Mouse (Mus musculus): Measurements from ENCODE around the gene Spef1. TPM values are rescaled to one million over a fixed set of nuclear protein-coding genes. Genes with fewer than 3 reads are reported as not detected.

The Spef1 gene
- polyA plus RNA-seq, 1 experiment from 2014 or later, result 1.5 TPM

- Histone ChIP-seq H3K4me1 (peaks cover 66% of the 10 kb centered on the region), H3K36me3 (no peaks in the 10 kb centered on the region; the same call in 1 of the 2 replicates), H3K27me3 (ENCODE audit: insufficient read depth, poor library complexity, severe bottlenecking) (no peaks in the 10 kb centered on the region), H3K4me3 (no peak overlapping the region), H3K27ac (no peak overlapping the region), H3K9me3 (no peaks in the 10 kb centered on the region)
- WGBS, result 88% methylated on average over 2 of the region's 2 CpGs
- no peak for DNase-seq (ENCODE audit: low spot score)
Observed at GRCm38 (mm10) chr2:131130849-131131248, 56.2 kb downstream of the Spef1 start.

DNA sequence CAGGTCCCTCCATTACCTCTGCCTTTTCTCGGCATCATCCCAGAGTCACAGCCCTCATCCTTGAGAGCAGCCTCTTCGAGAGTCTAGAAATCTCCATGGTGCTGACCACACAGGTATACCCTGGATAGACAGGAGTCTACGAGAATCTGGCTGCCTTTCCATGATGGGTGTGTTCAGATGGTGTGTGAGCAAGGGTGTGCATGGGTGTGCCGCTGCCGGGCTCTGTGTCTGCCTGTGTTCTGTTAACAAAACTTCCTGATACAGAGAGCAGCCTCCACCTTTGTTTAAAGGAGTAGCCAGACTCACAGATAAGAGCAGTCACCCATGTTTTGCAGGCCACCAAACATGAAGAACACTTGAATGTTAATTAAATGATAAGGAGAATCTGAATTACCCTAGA lies 57.2 kb downstream of the Spef1 start:
- Histone ChIP-seq H3K4me3 (no peak overlapping the region), H3K9me3 (no peaks in the 10 kb centered on the region), H3K4me1 (peaks cover 58% of the 10 kb centered on the region), H3K27ac (peak overlapping the region; percentile 62; the same call in 1 of the 2 replicates), H3K27me3 (ENCODE audit: insufficient read depth, poor library complexity, severe bottlenecking) (0 out of 2 replicates have a peak, but pooled peaks cover 7% of the 10 kb centered on the region), H3K36me3 (no peaks in the 10 kb centered on the region; the same call in 1 of the 2 replicates)
- DNase-seq (ENCODE audit: low spot score), result peak; percentile 83
- 67% methylated on average over 5 of the region's 5 CpGs for WGBS

GRCm38 (mm10) chr2:131128636-131129157 lies 58.4 kb downstream of the Spef1 start:
- H3K9me3 ChIP-seq, result no peaks in the 10 kb centered on the region
- peak overlapping the region; percentile 62; the same call in 1 of the 2 replicates for H3K4me3 ChIP-seq

DNA sequence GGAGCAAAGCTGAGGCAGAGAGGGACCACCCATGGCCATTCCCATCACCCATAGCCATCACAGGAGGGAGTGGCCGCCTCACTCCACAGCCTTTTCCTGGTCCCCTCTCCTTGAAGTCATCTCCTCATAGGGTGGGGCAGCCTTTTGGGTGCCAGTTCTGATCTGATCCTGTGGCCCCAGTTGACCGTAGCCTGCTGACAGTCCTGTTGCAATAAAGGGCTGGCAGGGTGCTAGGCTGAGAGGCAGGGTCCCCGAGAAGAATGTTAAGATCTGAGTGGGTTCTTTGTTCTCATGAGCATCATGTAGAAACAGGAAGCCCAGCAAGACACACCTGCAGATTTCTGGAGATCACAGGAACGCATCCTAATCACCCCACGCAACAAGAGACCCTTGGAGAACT lies 58.9 kb downstream of the Spef1 start:
- Histone ChIP-seq H3K36me3 (no peaks in the 10 kb centered on the region), H3K4me3 (peak overlapping the region; percentile 62), H3K9me3 (no peaks in the 10 kb centered on the region), H3K27ac (peak overlapping the region; percentile 89; the same call in 1 of the 2 replicates), H3K4me1 (peaks cover 52% of the 10 kb centered on the region), H3K27me3 (ENCODE audit: insufficient read depth, poor library complexity, severe bottlenecking) (0 out of 2 replicates have a peak, but pooled peaks cover 13% of the 10 kb centered on the region)
- peak; percentile 67 for DNase-seq (ENCODE audit: low spot score)
- 84% methylated on average over 5 of the region's 5 CpGs for WGBS

More at GRCm38 (mm10) chr2:131128636-131129157, 58.4 kb downstream of the Spef1 start:
- H3K4me1 ChIP-seq, result peaks cover 53% of the 10 kb centered on the region
- no peaks in the 10 kb centered on the region for H3K36me3 ChIP-seq
- DNase-seq (ENCODE audit: low spot score), result peak; percentile 54
- 0 out of 2 replicates have a peak, but pooled peaks cover 13% of the 10 kb centered on the region for H3K27me3 ChIP-seq (ENCODE audit: insufficient read depth, poor library complexity, severe bottlenecking)
- WGBS, result 69% methylated on average over 3 of the region's 3 CpGs
- H3K27ac ChIP-seq, result 0 out of 2 replicates have a peak overlapping the region, but pooled peaks have one; percentile 7

- WGBS, result 0% methylated on average over 28 of the region's 28 CpGs
- DNase-seq (ENCODE audit: low spot score), result peak; percentile 93
- Histone ChIP-seq H3K4me1 (peaks cover 51% of the 10 kb centered on the region), H3K4me3 (peak within 1 kb of the TSS; percentile 62), H3K27ac (peak within 1 kb of the TSS; percentile 89), H3K27me3 (ENCODE audit: insufficient read depth, poor library complexity, severe bottlenecking) (0 out of 2 replicates have a peak, but pooled peaks cover 13% of the 10 kb centered on the region), H3K36me3 (no peaks in the 10 kb centered on the region), H3K9me3 (no peaks in the 10 kb centered on the region)
Observed at GRCm38 (mm10) chr2:131127161-131127730, 59.8 kb downstream of the Spef1 start, which contains the start of gene Hspa12b. Gene Hspa12b (plus strand): TSS chr2:131127280.

- Histone ChIP-seq H3K27ac (peak overlapping the region; percentile 89), H3K4me3 (peak overlapping the region; percentile 62), H3K4me1 (peaks cover 43% of the 10 kb centered on the region), H3K36me3 (no peaks in the 10 kb centered on the region), H3K9me3 (no peaks in the 10 kb centered on the region), H3K27me3 (ENCODE audit: insufficient read depth, poor library complexity, severe bottlenecking) (0 out of 2 replicates have a peak, but pooled peaks cover 13% of the 10 kb centered on the region)
- DNase-seq (ENCODE audit: low spot score), result peak; percentile 89
- 42% methylated on average over 9 of the region's 9 CpGs for WGBS
Observed at GRCm38 (mm10) chr2:131125964-131126815, 60.9 kb downstream of the Spef1 start.

DNA sequence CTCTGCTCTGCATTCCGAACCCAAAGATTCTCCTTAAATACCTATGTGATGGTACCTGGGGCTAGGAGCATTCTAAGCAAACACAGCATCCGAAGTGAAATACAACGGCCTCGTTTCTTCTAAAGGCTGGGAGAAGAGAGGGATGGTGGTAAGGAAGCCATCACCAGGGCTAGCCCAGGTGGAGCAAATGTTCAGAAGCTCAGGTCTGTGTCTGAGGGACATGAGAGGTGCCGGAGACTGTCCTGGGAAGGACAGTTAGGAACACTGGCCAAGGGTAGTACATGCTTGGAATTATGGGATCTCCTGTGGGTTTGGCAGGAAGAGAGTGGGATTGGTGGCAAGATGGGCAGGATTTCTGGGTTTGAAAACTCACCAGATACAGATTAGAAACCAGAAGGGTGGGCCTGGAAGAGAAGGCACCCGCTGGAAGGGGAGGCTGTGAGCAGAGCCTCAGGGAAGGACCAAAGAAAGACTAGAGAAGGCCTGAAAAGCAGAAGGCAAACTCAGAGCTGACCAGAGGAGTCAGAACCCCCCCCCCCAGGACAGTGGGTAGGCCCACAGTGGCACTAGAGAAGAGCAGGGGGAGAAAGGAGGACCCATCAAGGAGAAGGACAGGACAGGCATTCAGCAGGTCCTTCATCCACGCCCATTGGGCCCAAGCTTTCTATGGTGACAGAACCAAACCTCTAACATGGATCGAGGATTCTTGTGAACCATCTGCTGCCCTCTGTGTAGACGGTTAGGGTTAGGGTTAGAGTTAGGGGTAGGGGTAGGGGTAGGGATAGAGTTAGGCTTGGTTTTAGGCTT lies 61.7 kb downstream of the Spef1 start:
- no peak overlapping the region for H3K4me3 ChIP-seq
- peaks cover 43% of the 10 kb centered on the region for H3K4me1 ChIP-seq
- H3K27me3 ChIP-seq (ENCODE audit: insufficient read depth, poor library complexity, severe bottlenecking), result 0 out of 2 replicates have a peak, but pooled peaks cover 13% of the 10 kb centered on the region
- DNase-seq (ENCODE audit: low spot score), result peak; percentile 66
- H3K27ac ChIP-seq, result peak overlapping the region; percentile 38; the same call in 1 of the 2 replicates
- H3K9me3 ChIP-seq, result no peaks in the 10 kb centered on the region
- no peaks in the 10 kb centered on the region for H3K36me3 ChIP-seq
- WGBS, result 89% methylated on average over 9 of the region's 9 CpGs

DNA sequence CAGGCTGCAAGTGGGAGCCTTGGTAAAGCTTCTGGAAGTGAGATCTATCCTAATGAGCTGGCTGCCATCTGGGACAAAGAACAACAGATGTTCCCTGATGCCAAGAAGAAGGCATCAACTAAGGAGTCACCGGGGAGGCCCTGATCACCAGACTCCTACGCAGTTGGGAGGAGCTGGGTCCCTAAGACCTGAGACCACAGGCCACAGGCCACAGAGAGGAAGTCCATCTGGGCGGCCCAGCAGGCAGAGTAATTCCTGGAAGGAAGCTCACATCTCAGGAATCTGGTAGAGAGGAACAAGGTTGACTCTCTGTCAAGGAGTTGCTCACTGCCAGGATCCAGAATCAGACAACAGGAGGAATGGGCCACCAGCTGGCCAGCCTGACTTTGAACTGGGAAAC lies 62.9 kb downstream of the Spef1 start:
- Histone ChIP-seq H3K27me3 (ENCODE audit: insufficient read depth, poor library complexity, severe bottlenecking) (0 out of 2 replicates have a peak, but pooled peaks cover 13% of the 10 kb centered on the region), H3K4me1 (peaks cover 36% of the 10 kb centered on the region), H3K4me3 (no peak overlapping the region), H3K9me3 (no peaks in the 10 kb centered on the region), H3K27ac (0 out of 2 replicates have a peak overlapping the region, but pooled peaks have one; percentile 13), H3K36me3 (no peaks in the 10 kb centered on the region)
- WGBS, result 53% methylated on average over 3 of the region's 3 CpGs
- DNase-seq (ENCODE audit: low spot score), result peak; percentile 61

Other genes with a start within 250 kb of the Spef1 start
- 3.3 and 4.9 TPM in 2 replicates for gene Gfra4, start 144.2 kb downstream of the Spef1 start, polyA plus RNA-seq (2016; fragmentation: Nextera tagmentation; extraction: Ambion mirVana)
- gene Adam33, start 123.5 kb downstream of the Spef1 start, polyA plus RNA-seq (2016; fragmentation: Nextera tagmentation; extraction: Ambion mirVana), result 4.2 and 6.5 TPM in 2 replicates
- 0.05 and 0.08 TPM in 2 replicates for gene Siglec1, start 100.5 kb downstream of the Spef1 start, polyA plus RNA-seq (2016; fragmentation: Nextera tagmentation; extraction: Ambion mirVana)
- gene Hspa12b, start 60.0 kb downstream of the Spef1 start, polyA plus RNA-seq (2016; fragmentation: Nextera tagmentation; extraction: Ambion mirVana), result 10.0 and 10.8 TPM in 2 replicates
- not detected in 2 replicates for gene Gm11037, start 53.8 kb downstream of the Spef1 start, polyA plus RNA-seq (2016; fragmentation: Nextera tagmentation; extraction: Ambion mirVana)
- 82.6 and 86.0 TPM in 2 replicates for gene 1700037H04Rik, start 27.2 kb downstream of the Spef1 start, polyA plus RNA-seq (2016; fragmentation: Nextera tagmentation; extraction: Ambion mirVana)
- 4.9 and 5.1 TPM in 2 replicates for gene Cenpb, start 7.2 kb downstream of the Spef1 start, polyA plus RNA-seq (2016; fragmentation: Nextera tagmentation; extraction: Ambion mirVana)
- gene Cdc25b, start 333 bp downstream of the Spef1 start, polyA plus RNA-seq (2016; fragmentation: Nextera tagmentation; extraction: Ambion mirVana), result 27.8 and 35.9 TPM in 2 replicates
- gene Ap5s1, start 19.8 kb upstream of the Spef1 start, polyA plus RNA-seq (2016; fragmentation: Nextera tagmentation; extraction: Ambion mirVana), result 23.6 and 33.3 TPM in 2 replicates
- gene Mavs, start 46.8 kb upstream of the Spef1 start, polyA plus RNA-seq (2016; fragmentation: Nextera tagmentation; extraction: Ambion mirVana), result 20.3 and 21.6 TPM in 2 replicates
- 29.7 and 41.7 TPM in 2 replicates for gene Pank2, start 75.2 kb upstream of the Spef1 start, polyA plus RNA-seq (2016; fragmentation: Nextera tagmentation; extraction: Ambion mirVana)
- 2.0 and 3.0 TPM in 2 replicates for gene Rnf24, start 165.6 kb upstream of the Spef1 start, polyA plus RNA-seq (2016; fragmentation: Nextera tagmentation; extraction: Ambion mirVana)